Mouse (Mus musculus): ENCODE results near the gene Slc32a1.

Slc32a1 gene

DNA sequence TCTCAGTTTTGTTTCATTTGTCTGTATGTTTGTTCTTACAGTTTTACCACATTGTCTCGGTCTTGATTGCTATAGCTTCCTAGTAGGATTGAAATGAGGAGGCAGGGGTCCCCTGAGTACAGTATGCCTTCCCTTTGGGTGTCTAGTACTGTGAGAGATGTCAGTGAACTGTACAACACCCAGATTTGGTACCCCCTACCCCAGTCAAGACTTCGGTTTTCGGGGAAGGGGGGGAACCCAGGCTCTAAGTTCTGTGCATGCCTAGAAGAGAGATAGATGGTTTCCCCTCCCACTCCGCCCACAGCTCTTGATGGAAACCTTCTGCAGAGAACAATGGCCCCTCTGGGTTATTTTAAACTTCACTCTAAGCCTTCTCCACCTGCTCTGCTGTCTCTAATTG lies 54.5 kb downstream of the Slc32a1 start, which contains the start of gene Ppp1r16b:
Gene Ppp1r16b (plus strand): TSS at position 301 of the 400 bp plus-strand sequence.
- no peak for DNase-seq

All from kidney, postnatal 4 days (tissue).